Mouse (Mus musculus) heart, embryonic 16.5 days (tissue): ENCODE measurements around the gene Epb41l2. TPM values are rescaled to one million over a fixed set of nuclear protein-coding genes. Genes with fewer than 3 reads are reported as not detected.

Source experiments
- ATAC-seq: fragments of 200-750 bp; cut with Nextera tagmentation; replicated peaks from 2 replicates; pipeline ENCODE4 v1.8.0; 2017; ENCODE audit warnings: moderate number of reproducible peaks; ENCODE audit not compliant: insufficient read depth, low FRiP score; ENCODE audit errors: extremely low read depth
- H3K27ac ChIP-seq: fragments of 300-500 bp; sonication (generic); 2 replicates; pipeline ENCODE4 v1.5.1; 2014; ENCODE audit warnings: mild to moderate bottlenecking, low read length, control low read depth, moderate library complexity
- H3K27me3 ChIP-seq: fragments of 300-500 bp; sonication (generic); 2 replicates; pipeline ENCODE4 v1.6.1; 2014; ENCODE audit warnings: low read length, mixed read lengths; ENCODE audit not compliant: control insufficient read depth, insufficient read depth
- H3K36me3 ChIP-seq: fragments of 300-500 bp; sonication (generic); 2 replicates; pipeline ENCODE4 v1.6.1; 2014; ENCODE audit not compliant: control insufficient read depth, insufficient read depth
- H3K4me1 ChIP-seq: fragments of 300-500 bp; sonication (generic); 2 replicates; pipeline ENCODE4 v1.6.1; 2014; ENCODE audit warnings: low read length, mixed read lengths; ENCODE audit not compliant: control insufficient read depth, insufficient read depth
- H3K4me2 ChIP-seq: fragments of 300-500 bp; sonication (generic); 2 replicates; pipeline ENCODE4 v1.6.1; 2014; ENCODE audit warnings: low read depth, mild to moderate bottlenecking, control low read depth, low read length
- H3K4me3 ChIP-seq: fragments of 300-500 bp; sonication (generic); 2 replicates; pipeline ENCODE4 v1.5.1; 2014; ENCODE audit warnings: mild to moderate bottlenecking, control low read depth, low read length
- H3K9ac ChIP-seq: fragments of 300-500 bp; sonication (generic); 2 replicates; pipeline ENCODE4 v1.6.1; 2014; ENCODE audit warnings: low read length, control low read depth
- H3K9me3 ChIP-seq: fragments of 300-500 bp; sonication (generic); replicated peaks from 2 replicates; pipeline ENCODE4 v1.6.1; 2016; ENCODE audit warnings: low read length; ENCODE audit not compliant: control insufficient read depth
- whole genome bisulfite sequencing: fragments of 180-500 bp; shearing (Covaris S2); extraction: QIAGEN DNeasy Blood & Tissue Kit; methylation state at CpG from one replicate; pipeline ENCODE4 v1.1.7; 2014; 5-methylcytosine and 5-hydroxymethylcytosine counted together
- polyA plus RNA-seq: library from polyadenylated mRNA; unstranded; fragments of >200 nt; fragmentation: Nextera tagmentation; extraction: Ambion mirVana; gene quantifications from 2 replicates; pipeline ENCODE4 v1.2.1, GENCODE M21; 2015

Epb41l2 gene
- polyA plus RNA-seq: 49.8 and 52.1 TPM in 2 replicates

DNA sequence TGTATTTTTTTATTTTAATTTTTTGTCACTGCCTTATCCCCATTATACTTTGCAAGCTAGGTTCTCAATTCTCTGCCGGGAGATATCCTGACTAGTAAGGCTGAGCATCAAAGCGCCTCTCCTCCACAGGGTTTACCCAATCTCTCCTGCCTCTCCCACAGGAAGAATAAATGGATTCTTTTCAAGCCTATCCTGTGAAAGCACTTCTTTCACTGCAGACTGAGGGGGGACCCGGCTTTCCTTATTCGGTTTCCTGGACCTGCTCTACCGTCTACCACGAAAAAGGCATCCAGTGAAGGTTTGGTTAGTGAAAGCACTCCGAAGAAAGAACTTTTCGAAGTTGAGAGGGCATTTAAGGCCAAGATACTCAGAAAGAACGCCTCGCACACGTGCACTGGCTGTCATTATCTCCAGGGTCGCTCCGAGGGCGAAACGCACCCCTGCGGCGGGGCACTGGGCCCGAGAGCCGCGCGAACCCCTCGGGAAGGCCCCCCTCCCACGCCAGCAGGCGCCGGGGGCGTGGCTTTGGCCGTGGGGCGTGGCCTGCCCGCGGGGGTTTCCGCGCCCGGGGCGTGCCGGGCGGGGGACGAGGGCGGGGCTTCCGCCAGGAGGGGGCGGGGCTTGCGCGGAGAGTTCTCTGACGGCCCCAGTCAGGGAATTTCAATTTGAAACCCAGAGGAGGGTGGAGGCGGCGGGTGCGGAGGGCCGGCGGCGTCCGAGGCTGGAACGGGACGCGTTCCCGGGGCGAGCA lies at the start of gene Epb41l2:
Gene Epb41l2, plus strand, starts transcription at position 591 of the 751 bp plus-strand sequence.
- Histone ChIP-seq H3K4me1 (peaks cover 23% of the 10 kb centered on the region), H3K4me2 (peak within 1 kb of the TSS; percentile 79), H3K36me3 (no peaks in the 10 kb centered on the region), H3K4me3 (peak within 1 kb of the TSS; percentile 86), H3K27ac (peak within 1 kb of the TSS; percentile 88), H3K9ac (peak within 1 kb of the TSS; percentile 91), H3K27me3 (no peaks in the 10 kb centered on the region), H3K9me3 (no peaks in the 10 kb centered on the region)
- WGBS: under 1% methylated on average over 54 of the region's 55 CpGs
- peak; percentile 95 for ATAC-seq

- Histone ChIP-seq H3K27ac (no peak overlapping the region), H3K36me3 (no peaks in the 10 kb centered on the region), H3K27me3 (no peaks in the 10 kb centered on the region), H3K4me2 (no peak overlapping the region), H3K9me3 (no peaks in the 10 kb centered on the region), H3K4me1 (no peaks in the 10 kb centered on the region), H3K4me3 (no peak overlapping the region), H3K9ac (no peak overlapping the region)
- WGBS: 92% methylated on average over 5 of the region's 5 CpGs
- no peak for ATAC-seq
Observed at GRCm38 (mm10) chr10:25309996-25310395, 49.6 kb upstream of the Epb41l2 start.

DNA sequence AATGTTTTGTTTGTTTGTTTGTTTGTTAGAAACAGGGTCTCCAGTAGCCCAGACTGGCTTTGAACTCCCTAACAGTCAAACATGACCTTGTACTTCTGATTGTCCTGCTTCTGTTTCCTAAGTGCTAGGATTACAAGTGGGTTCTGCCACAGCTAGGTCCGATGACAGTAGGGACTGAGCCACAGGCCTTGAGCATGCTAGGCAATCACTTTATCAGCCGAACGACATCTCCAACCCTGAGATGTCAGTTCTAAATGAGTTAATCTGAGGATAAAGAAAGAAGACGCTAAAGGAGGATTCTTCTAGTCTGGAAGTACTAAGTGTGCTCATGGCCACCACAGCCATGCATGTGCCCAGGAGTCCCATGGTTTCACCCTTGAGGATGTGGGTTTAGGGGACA lies 48.9 kb upstream of the Epb41l2 start:
- Histone ChIP-seq H3K4me3 (no peak overlapping the region), H3K27me3 (no peaks in the 10 kb centered on the region), H3K4me2 (no peak overlapping the region), H3K9me3 (no peaks in the 10 kb centered on the region), H3K27ac (no peak overlapping the region), H3K36me3 (no peaks in the 10 kb centered on the region), H3K4me1 (no peaks in the 10 kb centered on the region), H3K9ac (no peak overlapping the region)
- ATAC-seq: no peak
- WGBS: 57% methylated on average over 4 of the region's 4 CpGs

- WGBS: 38% methylated on average over 9 of the region's 9 CpGs
- H3K27me3 ChIP-seq: no peaks in the 10 kb centered on the region
- H3K9ac ChIP-seq: no peak overlapping the region
- H3K36me3 ChIP-seq: no peaks in the 10 kb centered on the region
- no peak overlapping the region for H3K4me2 ChIP-seq
- no peaks in the 10 kb centered on the region for H3K9me3 ChIP-seq
- no peak overlapping the region for H3K4me3 ChIP-seq
- no peak overlapping the region for H3K27ac ChIP-seq
- ATAC-seq: no peak
- H3K4me1 ChIP-seq: no peaks in the 10 kb centered on the region
Observed at GRCm38 (mm10) chr10:25311554-25312212, 47.9 kb upstream of the Epb41l2 start.

- Histone ChIP-seq H3K27me3 (no peaks in the 10 kb centered on the region), H3K4me2 (peak overlapping the region; percentile 45), H3K9me3 (no peaks in the 10 kb centered on the region), H3K4me1 (peaks cover 12% of the 10 kb centered on the region), H3K4me3 (peak overlapping the region; percentile 6; the same call in 1 of the 2 replicates), H3K27ac (no peak overlapping the region), H3K9ac (peak overlapping the region; percentile 5; the same call in 1 of the 2 replicates), H3K36me3 (no peaks in the 10 kb centered on the region)
- ATAC-seq: no peak
- WGBS: 19% methylated on average over 17 of the region's 17 CpGs
Observed at GRCm38 (mm10) chr10:25313856-25314584, 45.6 kb upstream of the Epb41l2 start.

- Histone ChIP-seq H3K4me1 (peaks cover 12% of the 10 kb centered on the region), H3K4me2 (peak overlapping the region; percentile 39), H3K36me3 (no peaks in the 10 kb centered on the region), H3K27ac (no peak overlapping the region), H3K4me3 (no peak overlapping the region), H3K9me3 (no peaks in the 10 kb centered on the region), H3K27me3 (no peaks in the 10 kb centered on the region), H3K9ac (no peak overlapping the region)
- ATAC-seq: no peak
Observed at GRCm38 (mm10) chr10:25317665-25318064, 41.9 kb upstream of the Epb41l2 start.

DNA sequence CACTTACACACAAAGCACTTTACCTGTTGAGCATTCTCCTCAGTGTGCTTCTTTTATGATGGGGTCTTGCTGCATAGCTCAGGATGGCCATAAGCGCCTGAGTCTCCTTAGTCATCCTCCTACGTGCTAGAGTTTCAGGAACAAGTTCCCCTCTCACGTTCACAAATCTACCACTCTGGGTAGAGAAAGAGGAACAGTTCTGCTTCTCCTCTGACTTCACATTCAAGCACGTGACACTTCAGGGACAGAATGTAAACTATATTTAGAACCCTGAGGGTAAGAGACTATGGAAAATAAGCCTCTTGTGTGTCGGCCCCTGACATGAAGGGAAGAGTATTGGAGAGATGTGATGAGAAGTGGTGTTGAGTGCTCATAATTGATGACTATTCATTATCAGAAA lies 41.2 kb upstream of the Epb41l2 start:
- ATAC-seq: peak; percentile 58
- Histone ChIP-seq H3K4me1 (peaks cover 12% of the 10 kb centered on the region), H3K27me3 (no peaks in the 10 kb centered on the region), H3K9ac (no peak overlapping the region), H3K4me3 (no peak overlapping the region), H3K4me2 (peak overlapping the region; percentile 39), H3K36me3 (no peaks in the 10 kb centered on the region), H3K27ac (peak overlapping the region; percentile 74), H3K9me3 (no peaks in the 10 kb centered on the region)
- WGBS: 38% methylated on average over 5 of the region's 5 CpGs

DNA sequence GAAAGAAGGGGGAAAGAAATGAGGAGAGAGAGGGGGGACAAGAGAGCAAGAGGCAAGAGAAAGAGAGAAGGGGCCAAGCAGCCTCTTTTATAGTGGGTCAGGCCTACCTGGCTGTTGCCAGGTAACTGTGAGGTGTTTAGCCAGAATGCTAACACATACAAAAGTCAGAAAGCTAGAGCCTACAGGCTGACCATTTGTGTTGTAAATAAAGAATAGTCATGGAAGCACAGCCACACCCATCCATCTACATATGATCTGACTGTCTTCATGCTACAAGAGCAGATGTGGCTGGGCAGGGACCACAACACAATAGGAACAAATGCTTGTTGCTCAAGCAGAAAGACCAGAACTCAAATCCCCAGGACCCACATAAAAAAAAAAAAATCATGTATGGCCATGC lies 40.1 kb upstream of the Epb41l2 start:
- ATAC-seq: no peak
- H3K36me3 ChIP-seq: no peaks in the 10 kb centered on the region
- H3K4me3 ChIP-seq: no peak overlapping the region
- H3K4me2 ChIP-seq: no peak overlapping the region
- no peak overlapping the region for H3K27ac ChIP-seq
- H3K9ac ChIP-seq: no peak overlapping the region
- H3K9me3 ChIP-seq: no peaks in the 10 kb centered on the region
- H3K27me3 ChIP-seq: no peaks in the 10 kb centered on the region
- peaks cover 12% of the 10 kb centered on the region for H3K4me1 ChIP-seq

GRCm38 (mm10) chr10:25321198-25321597 lies 38.4 kb upstream of the Epb41l2 start:
- H3K36me3 ChIP-seq: no peaks in the 10 kb centered on the region
- no peaks in the 10 kb centered on the region for H3K27me3 ChIP-seq
- no peak for ATAC-seq
- WGBS: 84% methylated on average over 4 of the region's 4 CpGs
- H3K4me3 ChIP-seq: no peak overlapping the region
- H3K27ac ChIP-seq: no peak overlapping the region
- H3K4me2 ChIP-seq: no peak overlapping the region
- H3K9ac ChIP-seq: no peak overlapping the region
- H3K4me1 ChIP-seq: peaks cover 12% of the 10 kb centered on the region
- no peaks in the 10 kb centered on the region for H3K9me3 ChIP-seq
